Mouse (Mus musculus) MEL (cell line): ENCODE measurements at regions not wholly inside any gene's neighbourhood (a gene's known extent, or its start where the extent isn't known, plus 50 kb on each side); places are given as distances from the start of the nearest gene placed in this dataset.

Experiments
- CHD2 ChIP-seq: IDR thresholded peaks from 2 replicates; pipeline ENCODE4 v1.6.1; 2011; ENCODE audit warnings: low read length, improper control_type of control experiment
- CTCF ChIP-seq, 3 experiments: IDR thresholded peaks in 2 of 3; conservative IDR thresholded peaks in 1 of 3; 2 replicates each; pipeline ENCODE4 v1.5.1; 2011 to 2012; ENCODE audit warnings: low read length in 3 of 3, low read depth in 2 of 3, mild to moderate bottlenecking in 2 of 3, improper control_type of control experiment in 1 of 3, inconsistent platforms in 1 of 3, mixed read lengths in 1 of 3, moderate library complexity in 1 of 3; ENCODE audit not compliant: control insufficient read depth in 1 of 3, insufficient read depth in 1 of 3, poor library complexity in 1 of 3, severe bottlenecking in 1 of 3
- MAFK ChIP-seq: IDR thresholded peaks from 2 replicates; pipeline ENCODE4 v1.6.1; 2011; ENCODE audit warnings: low read depth, mild to moderate bottlenecking, low read length, improper control_type of control experiment, borderline replicate concordance
- MYB ChIP-seq: IDR thresholded peaks from 2 replicates; pipeline ENCODE4 v1.6.1; 2011; ENCODE audit warnings: mild to moderate bottlenecking, low read depth, low read length, improper control_type of control experiment
- NELFE ChIP-seq: IDR thresholded peaks from 2 replicates; pipeline ENCODE4 v1.6.1; 2011; ENCODE audit warnings: low read depth, low read length, improper control_type of control experiment
- POLR2A ChIP-seq, 2 experiments: IDR thresholded peaks; 2 replicates each; pipeline ENCODE4 v1.6.1; 2011 to 2012; ENCODE audit warnings: low read length in 2 of 2, mild to moderate bottlenecking in 2 of 2, control low read depth in 1 of 2, improper control_type of control experiment in 1 of 2, low read depth in 1 of 2, moderate library complexity in 1 of 2; ENCODE audit not compliant: control insufficient read depth in 1 of 2, insufficient read depth in 1 of 2, poor library complexity in 1 of 2
- RCOR1 ChIP-seq: IDR thresholded peaks from 2 replicates; pipeline ENCODE4 v1.6.1; 2012; ENCODE audit warnings: low read depth, mild to moderate bottlenecking, inconsistent platforms, low read length, improper control_type of control experiment
- SIN3A ChIP-seq: IDR thresholded peaks from 2 replicates; pipeline ENCODE4 v1.6.1; 2012; ENCODE audit warnings: low read length, improper control_type of control experiment, inconsistent platforms

GRCm38 (mm10) chr10:16272786-16273185 is 1450.2 kb upstream of the Cited2 start:
- TF ChIP-seq CTCF (IDR thresholded peaks at IDR 0.05 in 2 of 3, conservative IDR thresholded peaks at IDR 0.05 in 1 of 3; ENCODE audit: control insufficient read depth in 1 of 3, insufficient read depth in 1 of 3, low read depth in 2 of 3, low read length in 3 of 3, poor library complexity in 1 of 3, severe bottlenecking in 1 of 3) (no peak), POLR2A (IDR thresholded peaks at IDR 0.05; ENCODE audit: control insufficient read depth in 1 of 2, insufficient read depth in 1 of 2, low read depth in 1 of 2, low read length in 2 of 2, poor library complexity in 1 of 2) (no peak), MAFK (no peak), RCOR1 (no peak), CHD2 (no peak), NELFE (no peak), MYB (no peak), SIN3A (no peak)
